Mouse (Mus musculus): ENCODE data around the gene Dock3.

GRCm38 (mm10) chr9:107249154-107249553 lies 17.4 kb upstream of the Dock3 start:
- TF ChIP-seq CTCF (conservative IDR thresholded peaks at IDR 0.05; ENCODE audit: insufficient read depth, insufficient read length, low read depth, low read length) (no peak), POLR2A (IDR thresholded peaks at IDR 0.05; ENCODE audit: low read depth, low read length) (no peak)
